Mouse (Mus musculus) midbrain, postnatal 0 days (tissue): ENCODE data around the gene Chmp5. TPM values are rescaled to one million over a fixed set of nuclear protein-coding genes. Genes with fewer than 3 reads are reported as not detected.

Experiments
- ATAC-seq: fragments of 200-750 bp; cut with Nextera tagmentation; 2 replicates; pipeline ENCODE4 v1.8.0; 2017; ENCODE audit warnings: moderate number of reproducible peaks, mild to moderate bottlenecking, moderate TSS enrichment, moderate library complexity; ENCODE audit not compliant: low FRiP score
- DNase-seq: peaks from one replicate; pipeline ENCODE4 v3.0.0-alpha.2; 2015; ENCODE audit warnings: low spot score
- H3K27ac ChIP-seq: fragments of 300-500 bp; sonication (generic); 2 replicates; pipeline ENCODE4 v1.5.1; 2014; ENCODE audit warnings: low read depth, mild to moderate bottlenecking, low read length, mixed read lengths
- H3K27me3 ChIP-seq: fragments of 300-500 bp; sonication (generic); 2 replicates; pipeline ENCODE4 v1.6.1; 2014; ENCODE audit warnings: low read length, control low read depth, mixed read lengths; ENCODE audit not compliant: insufficient read depth
- H3K36me3 ChIP-seq: fragments of 300-500 bp; sonication (generic); 2 replicates; pipeline ENCODE4 v1.6.1; 2014; ENCODE audit warnings: low read length, control low read depth, mixed read lengths; ENCODE audit not compliant: insufficient read depth
- H3K4me1 ChIP-seq: fragments of 300-500 bp; sonication (generic); 2 replicates; pipeline ENCODE4 v1.6.1; 2014; ENCODE audit warnings: mild to moderate bottlenecking, control low read depth, antibody characterized with exemption, low read length, mixed read lengths; ENCODE audit not compliant: insufficient read depth
- H3K4me2 ChIP-seq: fragments of 300-500 bp; sonication (generic); 2 replicates; pipeline ENCODE4 v1.6.1; 2014; ENCODE audit warnings: low read depth, mild to moderate bottlenecking, low read length, mixed read lengths; ENCODE audit not compliant: poor library complexity, severe bottlenecking
- H3K4me3 ChIP-seq: fragments of 300-500 bp; sonication (generic); 2 replicates; pipeline ENCODE4 v1.5.1; 2014; ENCODE audit warnings: low read depth, mild to moderate bottlenecking, low read length, moderate library complexity
- H3K9ac ChIP-seq: fragments of 300-500 bp; sonication (generic); replicated peaks from 2 replicates; pipeline ENCODE4 v1.6.1; 2014; ENCODE audit warnings: mild to moderate bottlenecking, low read length, moderate library complexity, mixed read lengths; ENCODE audit not compliant: poor library complexity, severe bottlenecking
- H3K9me3 ChIP-seq: fragments of 300-500 bp; sonication (generic); 2 replicates; pipeline ENCODE4 v1.6.1; 2016; ENCODE audit warnings: low read length, control low read depth
- CTCF ChIP-seq: IDR thresholded peaks from 2 replicates; pipeline ENCODE4 v1.5.1; 2016; ENCODE audit warnings: antibody characterized with exemption, mild to moderate bottlenecking
- WGBS: fragments of 180-500 bp; shearing (Covaris S2); extraction: QIAGEN DNeasy Blood & Tissue Kit; methylation state at CpG from one replicate; pipeline ENCODE4 v1.1.7; 2014; 5-methylcytosine and 5-hydroxymethylcytosine counted together
- polyA plus RNA-seq: library from polyadenylated mRNA; unstranded; fragments of >200 nt; fragmentation: Nextera tagmentation; extraction: Ambion mirVana; gene quantifications from 2 replicates; pipeline ENCODE4 v1.2.1, GENCODE M21; 2015
- total RNA-seq: library from RNA; depleted of rRNA; stranded (reverse); fragments of >200 nt; gene quantifications from 2 replicates; pipeline ENCODE4 v1.2.3, GENCODE M21; 2014

Chmp5 gene
- total and polyA plus RNA-seq, 2 experiments from 2014 or later: 66.9 to 131 TPM

GRCm38 (mm10) chr4:40936175-40936839, 11.9 kb upstream of the Chmp5 start:
- WGBS: 83% methylated on average over 9 of the region's 9 CpGs
- H3K36me3 ChIP-seq: peaks cover 32% of the 10 kb centered on the region
- no peak overlapping the region for H3K4me3 ChIP-seq
- H3K4me1 ChIP-seq: no peaks in the 10 kb centered on the region
- TF ChIP-seq CTCF: no peak
- H3K9me3 ChIP-seq: no peaks in the 10 kb centered on the region
- ATAC-seq (peak; percentile 91), DNase-seq (peak; percentile 91)
- H3K27me3 ChIP-seq: no peaks in the 10 kb centered on the region
- H3K4me2 ChIP-seq: no peak overlapping the region
- no peak overlapping the region for H3K27ac ChIP-seq
- H3K9ac ChIP-seq: no peak overlapping the region

GRCm38 (mm10) chr4:40938793-40939192, 9.4 kb upstream of the Chmp5 start:
- Histone ChIP-seq H3K9ac (no peak overlapping the region), H3K27ac (no peak overlapping the region), H3K4me2 (no peak overlapping the region), H3K27me3 (no peaks in the 10 kb centered on the region), H3K4me1 (no peaks in the 10 kb centered on the region), H3K9me3 (no peaks in the 10 kb centered on the region), H3K4me3 (no peak overlapping the region), H3K36me3 (peaks cover 50% of the 10 kb centered on the region)
- no peak for DNase-seq
- no peak for ATAC-seq
- TF ChIP-seq CTCF: no peak
- WGBS: 96% methylated on average over 5 of the region's 5 CpGs

DNA sequence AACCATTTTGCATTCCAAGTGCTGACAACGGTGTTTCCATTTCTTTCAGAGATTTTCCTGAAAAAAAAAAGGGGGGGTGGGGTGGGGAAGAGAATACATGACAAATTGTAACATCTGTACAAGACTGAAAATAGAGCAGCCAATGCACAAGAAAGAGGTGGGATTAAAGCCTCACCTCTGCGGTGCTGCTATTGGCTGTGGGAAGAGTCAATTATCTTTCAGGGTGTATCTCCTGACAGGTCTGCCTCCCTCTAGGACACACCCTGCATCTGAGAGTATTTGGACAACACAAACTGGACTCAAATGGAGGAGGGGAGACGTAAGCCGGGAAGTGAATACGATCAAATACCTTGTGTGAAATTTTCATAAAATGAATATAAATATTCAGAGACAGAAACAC, 4.6 kb upstream of the Chmp5 start:
- Histone ChIP-seq H3K27me3 (no peaks in the 10 kb centered on the region), H3K36me3 (peaks cover 44% of the 10 kb centered on the region), H3K9me3 (no peaks in the 10 kb centered on the region), H3K4me1 (peaks cover 6% of the 10 kb centered on the region; the same call in 1 of the 2 replicates), H3K9ac (no peak overlapping the region), H3K4me2 (no peak overlapping the region), H3K27ac (no peak overlapping the region), H3K4me3 (no peak overlapping the region)
- TF ChIP-seq CTCF: no peak
- DNase-seq (no peak), ATAC-seq (no peak)
- WGBS: 97% methylated on average over 5 of the region's 5 CpGs

DNA sequence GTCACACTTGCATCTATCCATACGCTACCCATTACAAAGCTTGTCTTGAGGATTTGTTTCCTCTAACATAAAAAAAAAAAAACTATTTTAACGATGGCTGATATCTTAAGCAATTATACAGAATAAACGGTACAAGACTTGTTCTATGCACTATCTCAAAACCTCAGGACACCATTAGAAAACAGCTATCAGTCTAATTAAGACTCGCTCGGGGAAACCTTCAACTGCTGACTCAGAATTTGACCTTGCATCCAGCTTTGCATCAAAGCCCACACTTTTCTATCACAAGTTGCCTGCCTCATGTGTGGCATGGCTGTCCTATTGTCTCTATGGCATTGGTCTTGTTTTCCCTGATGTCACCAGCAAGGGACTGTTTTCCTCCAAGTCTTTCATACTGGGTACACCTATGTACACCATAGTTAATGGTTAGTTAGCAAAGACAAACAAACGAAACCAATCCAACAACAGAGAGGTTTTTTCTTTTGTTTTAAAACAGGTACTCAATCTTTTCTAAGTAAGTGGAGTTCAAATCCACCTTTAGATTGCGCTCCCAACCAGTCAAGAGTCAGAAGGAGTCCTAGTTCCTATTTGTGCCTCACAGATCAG, 1.6 kb upstream of the Chmp5 start:
- peak overlapping the region; percentile 85 for H3K4me3 ChIP-seq
- H3K4me2 ChIP-seq: peak overlapping the region; percentile 67
- 85% methylated on average over 7 of the region's 7 CpGs for WGBS
- no peak overlapping the region for H3K27ac ChIP-seq
- no peaks in the 10 kb centered on the region for H3K9me3 ChIP-seq
- H3K36me3 ChIP-seq: peaks cover 31% of the 10 kb centered on the region
- H3K9ac ChIP-seq: 0 out of 2 replicates have a peak overlapping the region, but pooled peaks have one; percentile 72
- ATAC-seq: no peak
- H3K27me3 ChIP-seq: no peaks in the 10 kb centered on the region
- peaks cover 6% of the 10 kb centered on the region; the same call in 1 of the 2 replicates for H3K4me1 ChIP-seq
- no peak for TF ChIP-seq CTCF
- no peak for DNase-seq

DNA sequence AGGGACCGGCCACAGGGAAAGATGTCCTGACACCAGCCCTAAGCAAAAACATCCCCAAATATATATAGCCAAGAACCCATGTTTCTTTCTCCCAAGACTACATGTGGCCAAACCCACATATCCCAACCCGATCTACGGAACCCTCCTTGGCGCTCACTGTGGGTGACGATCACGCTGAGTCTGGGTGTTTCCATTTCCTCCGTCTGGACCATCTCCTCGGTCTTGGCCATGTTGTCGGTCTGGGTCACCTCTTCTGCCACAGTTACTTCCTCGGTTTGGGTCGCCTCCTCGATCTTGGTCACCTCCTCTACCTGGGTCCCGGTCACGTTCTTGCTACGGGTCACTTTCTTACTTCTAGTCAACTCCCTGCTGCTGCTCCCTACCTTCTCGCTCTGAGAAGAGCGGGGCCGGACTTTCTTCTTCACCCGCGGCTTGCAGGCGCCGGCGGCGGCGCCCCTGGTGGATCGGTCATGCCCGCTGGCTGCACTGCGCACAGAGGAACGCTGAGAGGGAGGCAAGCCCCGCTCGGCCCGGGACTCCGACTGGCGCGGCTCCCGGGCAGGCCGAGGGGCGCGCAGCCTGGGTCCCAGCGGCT, 545 bp upstream of the Chmp5 start:
- WGBS: under 1% methylated on average over 39 of the region's 40 CpGs
- peaks cover 30% of the 10 kb centered on the region for H3K36me3 ChIP-seq
- peak; percentile 32; the same call in 1 of the 2 replicates for TF ChIP-seq CTCF
- peak overlapping the region; percentile 85 for H3K4me3 ChIP-seq
- peak; percentile 9 for DNase-seq
- H3K4me2 ChIP-seq: peak overlapping the region; percentile 67
- no peaks in the 10 kb centered on the region for H3K9me3 ChIP-seq
- H3K4me1 ChIP-seq: peaks cover 6% of the 10 kb centered on the region; the same call in 1 of the 2 replicates
- ATAC-seq: peak; percentile 6
- H3K9ac ChIP-seq: peak overlapping the region; percentile 72
- peak overlapping the region; percentile 74 for H3K27ac ChIP-seq
- H3K27me3 ChIP-seq: no peaks in the 10 kb centered on the region

DNA sequence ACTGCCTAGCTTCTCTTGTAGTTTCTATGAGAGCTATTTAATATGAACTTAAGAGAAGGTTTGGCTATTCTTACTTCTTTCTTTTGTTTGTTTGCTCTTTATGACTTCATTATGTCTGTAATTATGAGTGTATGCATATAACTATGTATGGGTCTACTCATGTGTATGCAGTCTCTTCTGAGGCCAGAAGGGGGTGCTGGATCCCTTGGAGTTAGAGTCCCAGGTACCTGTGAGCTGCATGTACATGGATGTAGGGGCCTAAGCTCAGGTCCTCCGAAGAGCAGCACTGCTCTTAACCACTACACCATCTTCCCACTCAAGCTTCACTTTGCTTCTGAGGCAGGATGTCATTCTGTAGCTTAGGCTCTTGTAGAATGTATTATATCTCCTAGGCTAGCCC, 5.3 kb downstream of the Chmp5 start:
- Histone ChIP-seq H3K9me3 (no peaks in the 10 kb centered on the region), H3K4me1 (no peaks in the 10 kb centered on the region), H3K9ac (no peak overlapping the region), H3K4me3 (no peak overlapping the region), H3K36me3 (peaks cover 43% of the 10 kb centered on the region), H3K27ac (no peak overlapping the region), H3K4me2 (no peak overlapping the region), H3K27me3 (no peaks in the 10 kb centered on the region)
- TF ChIP-seq CTCF: peak; percentile 40
- no peak for ATAC-seq
- 100% methylated on average over 1 of the region's 1 CpGs for WGBS
- no peak for DNase-seq
